Mouse (Mus musculus) ES-Bruce4 (cell line): ENCODE results near the gene Klrb1a. TPM values are rescaled to one million over a fixed set of nuclear protein-coding genes. Genes with fewer than 3 reads are reported as not detected.

Experiments
- H3K27ac ChIP-seq: 2 replicates; pipeline ENCODE4 v1.5.1; 2012; ENCODE audit warnings: low read length, inconsistent platforms; ENCODE audit not compliant: insufficient read depth
- H3K27me3 ChIP-seq: 2 replicates; pipeline ENCODE4 v1.6.1; 2012; ENCODE audit warnings: mild to moderate bottlenecking, low read length, inconsistent platforms; ENCODE audit not compliant: control insufficient read depth, poor library complexity, insufficient read depth, severe bottlenecking
- H3K36me3 ChIP-seq: 2 replicates; pipeline ENCODE4 v1.6.1; 2012; ENCODE audit warnings: inconsistent platforms, mild to moderate bottlenecking, low read length, moderate library complexity; ENCODE audit not compliant: control insufficient read depth, poor library complexity, insufficient read depth, severe bottlenecking
- H3K4me1 ChIP-seq: one replicate; pipeline ENCODE4 v1.8.1; 2011; ENCODE audit warnings: low read length; ENCODE audit not compliant: control insufficient read depth, insufficient read depth
- H3K4me3 ChIP-seq: 2 replicates; pipeline ENCODE4 v1.5.1; 2011; ENCODE audit warnings: low read depth, mild to moderate bottlenecking, low read length
- H3K9ac ChIP-seq: 2 replicates; pipeline ENCODE4 v1.6.1; 2012; ENCODE audit warnings: low read depth, mild to moderate bottlenecking, inconsistent platforms; ENCODE audit not compliant: poor library complexity, severe bottlenecking
- H3K9me3 ChIP-seq: replicated peaks from 2 replicates; pipeline ENCODE4 v1.6.1; 2012; ENCODE audit warnings: mild to moderate bottlenecking, low read length, inconsistent platforms; ENCODE audit not compliant: control insufficient read depth, poor library complexity, insufficient read depth, severe bottlenecking
- CTCF ChIP-seq: IDR thresholded peaks from one replicate; pipeline ENCODE4 v1.8.1; 2011; ENCODE audit warnings: low read depth, low read length
- EP300 ChIP-seq: IDR thresholded peaks from 2 replicates; pipeline ENCODE4 v1.6.1; 2011; ENCODE audit warnings: low read depth, low read length; ENCODE audit not compliant: insufficient read depth
- POLR2A ChIP-seq: IDR thresholded peaks from one replicate; pipeline ENCODE4 v1.8.1; 2011; ENCODE audit warnings: low read length; ENCODE audit not compliant: insufficient read depth
- polyA plus RNA-seq: library from polyadenylated mRNA; stranded (reverse); fragments of >200 nt; gene quantifications from 2 replicates; pipeline ENCODE4 v1.2.4, GENCODE M21; 2011; ENCODE audit warnings: low read depth; ENCODE audit not compliant: missing spikeins, insufficient read depth, insufficient read length

The Klrb1a gene
- polyA plus RNA-seq, 1 experiment: not detected

DNA sequence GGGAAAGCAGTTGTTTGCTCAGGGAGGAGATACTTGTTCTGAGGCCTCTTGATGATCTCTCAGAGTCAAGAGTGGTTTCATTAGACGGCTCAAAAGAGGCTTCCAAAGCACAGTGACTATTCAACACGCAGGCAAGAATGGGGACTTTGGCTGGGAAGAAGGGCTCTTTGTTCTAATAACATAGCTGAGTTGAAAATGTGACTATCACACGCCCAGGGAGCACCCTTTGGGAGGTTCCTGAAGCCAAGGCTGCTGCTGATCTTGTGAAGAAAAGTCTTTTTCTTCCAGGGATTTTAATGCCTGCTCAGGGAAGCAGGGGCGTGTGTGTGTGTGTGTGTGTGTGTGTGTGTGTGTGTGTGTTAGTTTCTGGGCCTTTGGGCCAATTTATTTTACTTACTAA is 33.9 kb downstream of the Klrb1a start:
- TF ChIP-seq CTCF (no peak), EP300 (no peak), POLR2A (no peak)

GRCm38 (mm10) chr6:128587619-128588018 is 35.7 kb downstream of the Klrb1a start:
- no peak for TF ChIP-seq EP300
- no peak for TF ChIP-seq POLR2A
- no peak for TF ChIP-seq CTCF
- H3K4me3 ChIP-seq: no peak overlapping the region
- H3K9me3 ChIP-seq: no peaks in the 10 kb centered on the region
- no peak overlapping the region for H3K9ac ChIP-seq
- no peaks in the 10 kb centered on the region for H3K36me3 ChIP-seq
- no peaks in the 10 kb centered on the region for H3K27me3 ChIP-seq
- no peak overlapping the region for H3K27ac ChIP-seq
- no peaks in the 10 kb centered on the region for H3K4me1 ChIP-seq

More for the DNA sequence above, 33.9 kb downstream of the Klrb1a start:
- Histone ChIP-seq H3K9ac (no peak overlapping the region), H3K27me3 (no peaks in the 10 kb centered on the region), H3K4me3 (no peak overlapping the region), H3K4me1 (no peaks in the 10 kb centered on the region), H3K36me3 (no peaks in the 10 kb centered on the region), H3K27ac (no peak overlapping the region), H3K9me3 (no peaks in the 10 kb centered on the region)

DNA sequence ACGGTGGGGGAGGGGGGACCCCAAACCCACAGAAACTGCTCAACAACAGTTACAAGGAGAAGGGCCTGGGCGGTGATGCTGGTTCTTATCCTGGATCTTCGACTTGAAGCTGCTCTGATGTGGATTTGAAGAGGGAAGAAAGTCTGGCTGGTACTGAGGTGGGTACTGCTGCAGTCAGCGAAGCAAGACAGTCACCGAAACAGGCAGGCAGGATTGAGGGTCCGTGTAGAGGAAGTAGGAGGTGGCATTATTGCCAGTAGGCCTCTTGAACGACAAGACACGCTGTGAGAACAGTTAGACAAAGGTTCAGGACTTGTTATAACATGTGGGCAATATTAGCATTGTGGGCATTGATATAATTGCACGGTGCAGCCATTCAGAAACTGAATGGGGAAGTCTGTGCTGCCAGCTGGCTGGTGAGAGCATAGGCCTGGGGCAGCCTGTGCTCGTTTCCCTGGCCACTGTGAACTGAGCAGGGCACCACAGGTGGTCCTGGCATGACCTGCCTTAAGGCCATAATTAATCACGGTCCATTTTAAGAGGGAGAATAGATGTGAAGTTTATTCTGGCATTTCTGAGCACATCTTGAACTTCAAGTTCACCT is 37.6 kb downstream of the Klrb1a start:
- Histone ChIP-seq H3K9ac (no peak overlapping the region), H3K9me3 (no peaks in the 10 kb centered on the region), H3K27ac (no peak overlapping the region), H3K4me1 (no peaks in the 10 kb centered on the region), H3K36me3 (no peaks in the 10 kb centered on the region), H3K4me3 (no peak overlapping the region), H3K27me3 (no peaks in the 10 kb centered on the region)
- no peak for TF ChIP-seq POLR2A
- TF ChIP-seq CTCF: no peak
- TF ChIP-seq EP300: no peak

DNA sequence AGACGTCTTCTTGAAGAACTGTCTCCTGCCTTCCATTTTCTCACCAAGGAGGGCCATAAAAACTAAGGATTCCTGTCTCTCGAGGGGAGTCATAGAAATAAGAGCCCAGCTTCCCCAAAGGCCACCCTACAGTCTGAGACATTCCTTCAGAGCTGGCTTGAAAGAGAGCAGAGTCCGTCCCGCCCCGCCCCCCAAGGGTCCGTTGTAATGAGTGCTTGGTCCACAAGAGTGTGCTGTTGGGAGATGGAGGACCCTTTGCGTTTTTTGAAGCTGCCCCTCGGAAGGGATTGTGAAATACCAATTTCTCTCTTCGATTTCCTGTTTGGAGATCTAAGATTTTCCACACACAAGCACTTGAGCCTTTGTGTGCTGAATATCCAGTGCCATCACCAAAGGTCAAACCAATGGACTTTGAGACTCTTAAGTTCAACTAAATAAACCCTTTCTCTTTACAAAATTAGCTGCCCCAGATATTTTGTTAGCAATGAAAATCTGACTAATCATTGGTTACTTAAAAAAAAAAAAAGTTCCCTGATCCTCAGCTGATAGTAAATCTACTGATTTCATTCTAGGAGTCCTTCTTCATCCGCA is 39.2 kb downstream of the Klrb1a start:
- Histone ChIP-seq H3K36me3 (no peaks in the 10 kb centered on the region), H3K4me3 (no peak overlapping the region), H3K27ac (no peak overlapping the region), H3K9ac (no peak overlapping the region), H3K4me1 (no peaks in the 10 kb centered on the region), H3K9me3 (no peaks in the 10 kb centered on the region), H3K27me3 (no peaks in the 10 kb centered on the region)
- no peak for TF ChIP-seq POLR2A
- peak; percentile 56 for TF ChIP-seq CTCF
- no peak for TF ChIP-seq EP300

DNA sequence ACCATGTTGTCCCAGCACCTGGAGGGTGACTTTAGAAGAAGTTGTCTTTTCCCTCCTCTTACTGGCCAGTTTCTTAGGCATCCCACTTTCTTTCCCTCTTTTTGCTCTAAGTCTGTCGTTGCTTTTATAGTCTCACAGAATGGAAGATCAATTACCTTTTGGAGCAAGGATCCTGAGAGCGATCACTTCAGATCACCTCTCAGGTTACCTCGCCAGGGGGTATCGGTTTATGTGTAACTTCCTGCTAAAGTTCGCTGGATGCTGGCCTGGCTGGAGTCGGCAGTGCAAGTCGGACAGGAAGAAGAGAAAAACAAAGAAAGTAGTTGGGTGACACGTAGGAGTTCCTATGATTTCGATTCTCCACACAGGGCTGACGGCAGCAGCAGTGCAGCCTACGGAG is 41.8 kb downstream of the Klrb1a start, which contains the start of gene A2ml1:
TSS of gene A2ml1 (minus strand) at position 101 of the 400 bp plus-strand sequence.
- TF ChIP-seq EP300 (no peak), CTCF (no peak), POLR2A (no peak)
- Histone ChIP-seq H3K4me3 (no peak within 1 kb of the TSS), H3K27ac (no peak within 1 kb of the TSS), H3K36me3 (no peaks in the 10 kb centered on the region), H3K9me3 (no peaks in the 10 kb centered on the region), H3K27me3 (no peaks in the 10 kb centered on the region), H3K4me1 (no peaks in the 10 kb centered on the region), H3K9ac (no peak within 1 kb of the TSS)

GRCm38 (mm10) chr6:128577301-128577700 is 46.0 kb downstream of the Klrb1a start:
- Histone ChIP-seq H3K4me3 (no peak overlapping the region), H3K9ac (no peak overlapping the region), H3K27me3 (no peaks in the 10 kb centered on the region), H3K4me1 (no peaks in the 10 kb centered on the region), H3K9me3 (no peaks in the 10 kb centered on the region), H3K27ac (no peak overlapping the region), H3K36me3 (no peaks in the 10 kb centered on the region)
- TF ChIP-seq POLR2A: no peak
- TF ChIP-seq CTCF: no peak
- TF ChIP-seq EP300: no peak
